Mouse (Mus musculus) B cell, adult 2 months (primary cell): ENCODE measurements at regions not wholly inside any gene's neighbourhood (a gene's known extent, or its start where the extent isn't known, plus 50 kb on each side); places are given as distances from the start of the nearest gene placed in this dataset.
"Not testable (repeated sequence)": the region's sequence is repeated elsewhere in the genome, so short reads cannot be mapped to it uniquely, and the experiment has no call there.

Experiments
- DNase-seq, 2 experiments: peaks; one replicate each; pipeline ENCODE4 v3.0.0; 2022

- DNase-seq, result peak in 1 of 2 experiments; percentile 41
These were observed 220.4 kb downstream of the Gm31371 start for GRCm38 (mm10) chr8:20123545-20123944.

- DNase-seq, result not testable (repeated sequence)
These were observed 227.4 kb downstream of the Gm15319 start for GRCm38 (mm10) chr8:20135626-20136025.

GRCm38 (mm10) chr8:20145436-20145835 lies 217.6 kb downstream of the Gm15319 start:
- DNase-seq, result not testable (repeated sequence)

GRCm38 (mm10) chr8:20151317-20152047 lies 211.5 kb downstream of the Gm15319 start:
- DNase-seq, result not testable (repeated sequence)

- not testable (repeated sequence) for DNase-seq
These were observed 208.9 kb downstream of the Gm15319 start for GRCm38 (mm10) chr8:20154091-20154490.
